Mouse (Mus musculus): ENCODE measurements around the gene Rbp4.

DNA sequence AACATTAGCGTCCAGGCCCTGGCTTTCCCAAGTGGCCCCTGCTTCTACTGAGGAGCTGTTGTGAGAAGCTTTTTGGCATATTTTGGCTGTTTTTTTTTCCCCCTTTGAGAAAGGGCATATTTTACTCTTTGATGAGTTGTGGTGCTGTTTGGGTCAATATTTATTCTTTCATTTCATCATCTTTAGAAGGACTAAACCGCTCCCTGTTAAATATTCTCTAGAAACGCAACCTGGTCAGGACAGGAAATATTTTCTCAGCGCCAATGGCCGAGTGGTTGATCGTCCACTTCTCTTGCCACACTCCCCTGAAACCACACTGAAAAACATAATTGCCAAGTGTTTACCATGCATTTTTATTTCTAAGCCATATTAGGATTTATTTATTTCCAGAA is at the start of gene Rbp4:
- TF ChIP-seq POLR2A (IDR thresholded peaks at IDR 0.05; ENCODE audit: low read depth, low read length) (no peak), CTCF (conservative IDR thresholded peaks at IDR 0.05; ENCODE audit: insufficient read depth, insufficient read length, low read depth, low read length) (no peak)

Data from kidney, adult 2 months (tissue).